Mouse (Mus musculus) neural tube, embryonic 13.5 days (tissue): ENCODE data around the gene Srrt. TPM values are rescaled to one million over a fixed set of nuclear protein-coding genes. Genes with fewer than 3 reads are reported as not detected.
A peak's percentile ranks its signal among the peaks of the same experiment; 100 is the strongest.

Experiments
- ATAC-seq: fragments of 200-750 bp; cut with Nextera tagmentation; 2 replicates; pipeline ENCODE4 v1.8.0; 2017; ENCODE audit warnings: low read depth, mild to moderate bottlenecking, moderate TSS enrichment, moderate library complexity
- H3K27ac ChIP-seq: fragments of 300-500 bp; sonication (generic); replicated peaks from 2 replicates; pipeline ENCODE4 v1.5.1; 2015; ENCODE audit warnings: moderate library complexity, mild to moderate bottlenecking, inconsistent platforms
- H3K27me3 ChIP-seq: fragments of 300-500 bp; sonication (generic); 2 replicates; pipeline ENCODE4 v1.6.1; 2015; ENCODE audit warnings: mild to moderate bottlenecking, inconsistent platforms
- H3K36me3 ChIP-seq: fragments of 300-500 bp; sonication (generic); 2 replicates; pipeline ENCODE4 v1.6.1; 2015; ENCODE audit warnings: mild to moderate bottlenecking, inconsistent platforms
- H3K4me1 ChIP-seq: fragments of 300-500 bp; sonication (generic); replicated peaks from 2 replicates; pipeline ENCODE4 v1.6.1; 2015; ENCODE audit warnings: inconsistent platforms
- H3K4me2 ChIP-seq: fragments of 300-500 bp; sonication (generic); 2 replicates; pipeline ENCODE4 v1.6.1; 2015; ENCODE audit warnings: inconsistent platforms, mild to moderate bottlenecking, moderate library complexity
- H3K4me3 ChIP-seq: fragments of 300-500 bp; sonication (generic); 2 replicates; pipeline ENCODE4 v1.5.1; 2015; ENCODE audit warnings: mild to moderate bottlenecking, inconsistent platforms
- H3K9ac ChIP-seq: fragments of 300-500 bp; sonication (generic); 2 replicates; pipeline ENCODE4 v1.6.1; 2015; ENCODE audit warnings: moderate library complexity, mild to moderate bottlenecking, inconsistent platforms
- H3K9me3 ChIP-seq: fragments of 300-500 bp; sonication (generic); 2 replicates; pipeline ENCODE4 v1.6.1; 2016; ENCODE audit warnings: inconsistent platforms
- WGBS: fragments of 180-500 bp; shearing (Covaris S2); methylation state at CpG from one replicate; pipeline ENCODE4 v1.1.7; 2015; 5-methylcytosine and 5-hydroxymethylcytosine counted together
- polyA plus RNA-seq: library from polyadenylated mRNA; unstranded; fragments of >200 nt; fragmentation: Nextera tagmentation; extraction: Ambion mirVana; gene quantifications from 2 replicates; pipeline ENCODE4 v1.2.1, GENCODE M21; 2015

Gene Srrt
- polyA plus RNA-seq, 1 experiment from 2014 or later = 102 TPM

- ATAC-seq = no peak
- Histone ChIP-seq H3K27ac (peak overlapping the region; percentile 98), H3K4me2 (peak overlapping the region; percentile 85), H3K9ac (peak overlapping the region; percentile 97), H3K36me3 (peaks cover 58% of the 10 kb centered on the region), H3K4me3 (peak overlapping the region; percentile 95), H3K9me3 (no peaks in the 10 kb centered on the region), H3K4me1 (peaks cover 53% of the 10 kb centered on the region), H3K27me3 (no peaks in the 10 kb centered on the region)
- 17% methylated on average over 12 of the region's 12 CpGs for WGBS
These were observed 952 bp downstream of the Srrt start for GRCm38 (mm10) chr5:137306439-137307005.

- peaks cover 61% of the 10 kb centered on the region for H3K36me3 ChIP-seq
- no peak for ATAC-seq
- no peaks in the 10 kb centered on the region for H3K9me3 ChIP-seq
- peak overlapping the region; percentile 97 for H3K9ac ChIP-seq
- peaks cover 53% of the 10 kb centered on the region for H3K4me1 ChIP-seq
- peak overlapping the region; percentile 95 for H3K4me3 ChIP-seq
- no peaks in the 10 kb centered on the region for H3K27me3 ChIP-seq
- 24% methylated on average over 3 of the region's 3 CpGs for WGBS
- H3K4me2 ChIP-seq = peak overlapping the region; percentile 85
- H3K27ac ChIP-seq = no peak overlapping the region
These were observed 1.7 kb downstream of the Srrt start for GRCm38 (mm10) chr5:137305822-137306221.

- peaks cover 53% of the 10 kb centered on the region for H3K4me1 ChIP-seq
- peak overlapping the region; percentile 97 for H3K9ac ChIP-seq
- H3K27ac ChIP-seq = no peak overlapping the region
- H3K36me3 ChIP-seq = peaks cover 61% of the 10 kb centered on the region
- ATAC-seq = no peak
- 15% methylated on average over 4 of the region's 4 CpGs for WGBS
- peak overlapping the region; percentile 85 for H3K4me2 ChIP-seq
- no peaks in the 10 kb centered on the region for H3K27me3 ChIP-seq
- H3K9me3 ChIP-seq = no peaks in the 10 kb centered on the region
- peak overlapping the region; percentile 95 for H3K4me3 ChIP-seq
These were observed 2.7 kb downstream of the Srrt start for GRCm38 (mm10) chr5:137304816-137305215.

- peak overlapping the region; percentile 97; the same call in 1 of the 2 replicates for H3K9ac ChIP-seq
- ATAC-seq = no peak
- H3K36me3 ChIP-seq = peaks cover 61% of the 10 kb centered on the region
- peaks cover 53% of the 10 kb centered on the region for H3K4me1 ChIP-seq
- H3K27me3 ChIP-seq = no peaks in the 10 kb centered on the region
- H3K27ac ChIP-seq = no peak overlapping the region
- 73% methylated on average over 3 of the region's 3 CpGs for WGBS
- no peak overlapping the region for H3K4me3 ChIP-seq
- no peaks in the 10 kb centered on the region for H3K9me3 ChIP-seq
- H3K4me2 ChIP-seq = peak overlapping the region; percentile 85
These were observed 3.3 kb downstream of the Srrt start for GRCm38 (mm10) chr5:137304165-137304564.

GRCm38 (mm10) chr5:137303609-137304008 lies 3.9 kb downstream of the Srrt start:
- Histone ChIP-seq H3K4me3 (no peak overlapping the region), H3K9me3 (no peaks in the 10 kb centered on the region)
- ATAC-seq = no peak

GRCm38 (mm10) chr5:137301253-137301652 lies 6.2 kb downstream of the Srrt start:
- WGBS = 78% methylated on average over 21 of the region's 21 CpGs
- H3K9me3 ChIP-seq = no peaks in the 10 kb centered on the region
- no peak overlapping the region for H3K4me3 ChIP-seq
- H3K27me3 ChIP-seq = no peaks in the 10 kb centered on the region
- H3K36me3 ChIP-seq = peaks cover 81% of the 10 kb centered on the region
- ATAC-seq = no peak
- H3K9ac ChIP-seq = peak overlapping the region; percentile 8; the same call in 1 of the 2 replicates
- no peak overlapping the region for H3K4me2 ChIP-seq
- H3K4me1 ChIP-seq = peaks cover 41% of the 10 kb centered on the region
- H3K27ac ChIP-seq = no peak overlapping the region

More at GRCm38 (mm10) chr5:137303609-137304008, 3.9 kb downstream of the Srrt start:
- Histone ChIP-seq H3K27ac (no peak overlapping the region), H3K4me1 (peaks cover 53% of the 10 kb centered on the region), H3K36me3 (peaks cover 61% of the 10 kb centered on the region), H3K9ac (peak overlapping the region; percentile 97; the same call in 1 of the 2 replicates), H3K27me3 (no peaks in the 10 kb centered on the region), H3K4me2 (no peak overlapping the region)
- WGBS = 94% methylated on average over 4 of the region's 4 CpGs

GRCm38 (mm10) chr5:137299240-137299639 lies 8.2 kb downstream of the Srrt start:
- Histone ChIP-seq H3K9ac (no peak overlapping the region), H3K36me3 (peaks cover 94% of the 10 kb centered on the region), H3K4me2 (no peak overlapping the region), H3K9me3 (no peaks in the 10 kb centered on the region), H3K4me1 (peaks cover 32% of the 10 kb centered on the region), H3K27ac (no peak overlapping the region), H3K27me3 (no peaks in the 10 kb centered on the region), H3K4me3 (no peak overlapping the region)
- 91% methylated on average over 7 of the region's 7 CpGs for WGBS
- no peak for ATAC-seq

GRCm38 (mm10) chr5:137297126-137297525 lies 10.3 kb downstream of the Srrt start:
- H3K9me3 ChIP-seq = no peaks in the 10 kb centered on the region
- ATAC-seq = no peak
- H3K27me3 ChIP-seq = peaks cover 6% of the 10 kb centered on the region
- no peak overlapping the region for H3K4me2 ChIP-seq
- H3K9ac ChIP-seq = no peak overlapping the region
- H3K4me1 ChIP-seq = peaks cover 33% of the 10 kb centered on the region
- no peak overlapping the region for H3K27ac ChIP-seq
- 90% methylated on average over 14 of the region's 14 CpGs for WGBS
- H3K36me3 ChIP-seq = peaks cover 72% of the 10 kb centered on the region
- H3K4me3 ChIP-seq = no peak overlapping the region

GRCm38 (mm10) chr5:137295712-137296111 lies 11.8 kb downstream of the Srrt start:
- Histone ChIP-seq H3K9me3 (no peaks in the 10 kb centered on the region), H3K4me3 (no peak overlapping the region), H3K4me2 (0 out of 2 replicates have a peak overlapping the region, but pooled peaks have one; percentile 100), H3K36me3 (peaks cover 58% of the 10 kb centered on the region), H3K9ac (peak overlapping the region; percentile 82; the same call in 1 of the 2 replicates), H3K27ac (no peak overlapping the region), H3K4me1 (peaks cover 27% of the 10 kb centered on the region), H3K27me3 (peaks cover 19% of the 10 kb centered on the region)
- no peak for ATAC-seq
- 94% methylated on average over 15 of the region's 15 CpGs for WGBS

GRCm38 (mm10) chr5:137295296-137295695 lies 12.2 kb downstream of the Srrt start:
- Histone ChIP-seq H3K4me1 (peaks cover 27% of the 10 kb centered on the region), H3K27ac (peak overlapping the region; percentile 91; the same call in 1 of the 2 replicates), H3K4me3 (peak overlapping the region; percentile 52), H3K9ac (peak overlapping the region; percentile 82), H3K4me2 (peak overlapping the region; percentile 100), H3K27me3 (peaks cover 23% of the 10 kb centered on the region), H3K9me3 (no peaks in the 10 kb centered on the region), H3K36me3 (peaks cover 54% of the 10 kb centered on the region)
- WGBS = 82% methylated on average over 9 of the region's 9 CpGs
- no peak for ATAC-seq

- Histone ChIP-seq H3K4me1 (peaks cover 27% of the 10 kb centered on the region), H3K9ac (peak overlapping the region; percentile 82), H3K27ac (peak overlapping the region; percentile 91), H3K4me2 (peak overlapping the region; percentile 100), H3K4me3 (peak overlapping the region; percentile 52), H3K27me3 (peaks cover 29% of the 10 kb centered on the region), H3K36me3 (peaks cover 48% of the 10 kb centered on the region), H3K9me3 (no peaks in the 10 kb centered on the region)
- WGBS = 7% methylated on average over 18 of the region's 18 CpGs
- ATAC-seq = peak; percentile 59
These were observed 12.8 kb downstream of the Srrt start for GRCm38 (mm10) chr5:137294744-137295093.

GRCm38 (mm10) chr5:137293839-137294743 lies 13.4 kb downstream of the Srrt start, which contains the start of gene Ufsp1:
Gene Ufsp1 (plus strand): TSS chr5:137294629.
- peaks cover 35% of the 10 kb centered on the region for H3K27me3 ChIP-seq
- H3K9me3 ChIP-seq = no peaks in the 10 kb centered on the region
- peak within 1 kb of the TSS; percentile 52 for H3K4me3 ChIP-seq
- H3K27ac ChIP-seq = peak within 1 kb of the TSS; percentile 91
- H3K4me1 ChIP-seq = peaks cover 33% of the 10 kb centered on the region
- under 1% methylated on average over 52 of the region's 52 CpGs for WGBS
- H3K4me2 ChIP-seq = peak within 1 kb of the TSS; percentile 100
- ATAC-seq = peak; percentile 97
- peaks cover 42% of the 10 kb centered on the region for H3K36me3 ChIP-seq
- peak within 1 kb of the TSS; percentile 82 for H3K9ac ChIP-seq
